Mouse (Mus musculus) spleen, adult 10 weeks (tissue): Measurements from ENCODE around the gene Chrd. TPM values are rescaled to one million over a fixed set of nuclear protein-coding genes. Genes with fewer than 3 reads are reported as not detected.

Experiments used
- polyA plus RNA-seq: library from polyadenylated mRNA; stranded (reverse); fragments of 350-450 nt; fragmentation: Illumina TruSeq; extraction: RNeasy Lipid Tissue Mini Kit (QIAGEN cat#74804); gene quantifications from one replicate; pipeline ENCODE4 v1.2.3, GENCODE M21; 2015; ENCODE audit warnings: low replicate concordance; ENCODE audit not compliant: insufficient read depth

Gene Chrd
- 0.17 TPM for polyA plus RNA-seq

DNA sequence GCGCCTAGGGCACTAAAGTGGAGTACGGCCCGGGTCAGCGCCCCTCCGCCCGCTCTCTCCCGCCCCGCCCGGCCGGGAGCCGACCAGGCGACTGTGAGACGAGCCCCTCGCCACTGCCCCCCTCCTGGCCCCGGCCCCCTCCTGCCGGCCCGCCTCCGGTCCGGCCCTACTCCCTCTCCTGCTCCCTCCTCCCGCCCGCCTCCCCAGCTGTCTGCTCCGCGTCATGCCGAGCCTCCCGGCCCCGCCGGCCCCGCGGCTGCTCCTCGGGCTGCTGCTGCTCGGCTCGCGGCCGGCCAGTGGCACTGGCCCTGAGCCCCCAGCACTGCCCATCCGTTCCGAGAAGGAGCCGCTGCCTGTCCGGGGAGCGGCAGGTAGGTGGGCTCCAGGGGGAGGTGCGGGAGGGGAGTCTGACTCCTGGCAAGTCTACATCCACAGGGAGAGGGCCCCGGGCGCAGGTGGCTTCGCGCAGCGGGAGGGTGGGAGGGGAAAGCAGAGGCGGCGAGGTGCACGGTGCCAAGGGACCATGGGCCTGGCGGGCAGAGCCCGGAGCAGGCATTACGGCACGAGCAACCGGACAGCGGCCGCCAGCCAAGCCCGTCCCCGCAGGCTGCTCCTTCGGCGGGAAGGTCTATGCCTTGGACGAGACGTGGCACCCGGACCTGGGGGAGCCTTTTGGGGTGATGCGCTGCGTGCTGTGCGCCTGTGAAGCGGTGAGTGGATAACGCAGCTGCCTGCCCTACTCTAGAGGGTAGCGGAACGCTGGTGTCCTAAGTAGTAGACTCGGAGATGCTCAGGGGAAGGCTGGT lies at the start of gene Chrd:
Gene Chrd (plus strand): TSS at position 203 of the 806 bp plus-strand sequence.

DNA sequence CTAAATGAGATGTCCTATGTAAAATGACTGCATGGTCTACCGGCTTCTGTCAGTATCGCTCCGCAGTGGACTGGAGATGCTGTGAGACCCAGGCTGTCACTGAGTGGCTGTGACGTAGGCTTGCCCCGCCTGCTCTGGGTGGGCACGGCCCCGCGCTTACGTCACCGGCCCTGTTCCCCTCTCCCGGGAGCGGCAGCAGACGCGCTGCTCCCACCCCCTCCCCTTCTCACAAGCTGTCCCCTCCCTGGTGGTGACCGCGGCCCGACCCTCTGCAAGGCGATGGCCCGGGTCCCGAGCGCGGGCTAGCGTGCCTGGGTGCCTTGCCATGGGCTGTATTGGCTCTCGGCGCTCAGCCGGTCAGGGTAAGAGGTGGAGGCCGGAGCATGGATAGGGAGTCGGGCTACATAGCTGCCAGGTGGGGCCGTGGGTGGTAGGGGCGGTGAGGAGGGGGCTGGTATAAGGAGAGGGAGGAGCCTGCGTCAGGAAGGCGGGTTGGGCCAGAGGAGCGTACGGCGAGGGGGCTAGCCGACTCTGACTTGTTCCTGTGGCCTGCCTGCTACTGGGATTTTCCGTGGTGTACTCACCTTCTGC lies 39.7 kb upstream of the Chrd start, which contains the start of gene Fam131a:
Gene Fam131a (plus strand): TSS at position 131 of the 591 bp plus-strand sequence.

DNA sequence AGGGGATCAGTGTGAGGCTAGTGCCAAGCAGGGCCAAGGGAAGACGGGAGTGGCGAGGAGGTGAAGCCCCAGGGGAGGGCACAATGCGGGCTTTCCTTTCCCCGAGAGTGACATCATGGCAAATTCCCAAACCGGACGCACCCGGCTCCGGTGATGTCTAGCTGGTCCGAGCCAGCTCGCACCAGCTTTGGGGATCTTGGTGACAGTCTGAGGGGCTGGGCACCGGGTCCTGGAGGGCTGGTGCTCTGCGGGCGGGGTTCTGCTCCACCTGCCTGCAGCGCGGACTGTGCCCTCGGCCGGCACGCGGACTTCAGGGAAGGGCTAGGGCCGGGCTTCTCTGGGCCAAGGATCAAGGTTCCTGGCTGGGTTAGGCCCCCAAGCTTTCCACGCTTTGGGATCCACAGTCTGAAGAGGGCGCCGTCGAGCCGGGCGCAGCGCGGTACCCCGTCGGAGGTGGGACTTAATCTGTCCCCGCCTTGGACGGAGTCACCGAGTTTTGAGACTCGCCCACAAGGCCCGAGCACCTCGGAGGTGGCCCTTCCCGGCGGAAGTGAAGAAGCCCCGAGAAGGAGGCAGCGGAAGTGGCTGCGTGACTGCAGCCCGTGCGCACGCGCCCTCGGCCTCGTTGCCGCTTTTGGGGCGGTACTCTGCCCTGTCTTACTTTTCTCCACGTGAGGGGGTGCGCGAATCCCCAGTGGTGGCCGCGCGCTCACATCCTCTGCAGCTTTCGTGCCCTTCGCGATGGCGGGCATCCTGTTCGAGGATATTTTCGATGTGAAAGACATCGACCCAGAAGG lies 15.5 kb upstream of the Chrd start, which contains the start of the genes Polr2h and Clcn2:
Gene Polr2h (plus strand): TSS at position 485 of the 797 bp plus-strand sequence.
Gene Clcn2 (minus strand): TSS at position 566 of the 797 bp plus-strand sequence.

DNA sequence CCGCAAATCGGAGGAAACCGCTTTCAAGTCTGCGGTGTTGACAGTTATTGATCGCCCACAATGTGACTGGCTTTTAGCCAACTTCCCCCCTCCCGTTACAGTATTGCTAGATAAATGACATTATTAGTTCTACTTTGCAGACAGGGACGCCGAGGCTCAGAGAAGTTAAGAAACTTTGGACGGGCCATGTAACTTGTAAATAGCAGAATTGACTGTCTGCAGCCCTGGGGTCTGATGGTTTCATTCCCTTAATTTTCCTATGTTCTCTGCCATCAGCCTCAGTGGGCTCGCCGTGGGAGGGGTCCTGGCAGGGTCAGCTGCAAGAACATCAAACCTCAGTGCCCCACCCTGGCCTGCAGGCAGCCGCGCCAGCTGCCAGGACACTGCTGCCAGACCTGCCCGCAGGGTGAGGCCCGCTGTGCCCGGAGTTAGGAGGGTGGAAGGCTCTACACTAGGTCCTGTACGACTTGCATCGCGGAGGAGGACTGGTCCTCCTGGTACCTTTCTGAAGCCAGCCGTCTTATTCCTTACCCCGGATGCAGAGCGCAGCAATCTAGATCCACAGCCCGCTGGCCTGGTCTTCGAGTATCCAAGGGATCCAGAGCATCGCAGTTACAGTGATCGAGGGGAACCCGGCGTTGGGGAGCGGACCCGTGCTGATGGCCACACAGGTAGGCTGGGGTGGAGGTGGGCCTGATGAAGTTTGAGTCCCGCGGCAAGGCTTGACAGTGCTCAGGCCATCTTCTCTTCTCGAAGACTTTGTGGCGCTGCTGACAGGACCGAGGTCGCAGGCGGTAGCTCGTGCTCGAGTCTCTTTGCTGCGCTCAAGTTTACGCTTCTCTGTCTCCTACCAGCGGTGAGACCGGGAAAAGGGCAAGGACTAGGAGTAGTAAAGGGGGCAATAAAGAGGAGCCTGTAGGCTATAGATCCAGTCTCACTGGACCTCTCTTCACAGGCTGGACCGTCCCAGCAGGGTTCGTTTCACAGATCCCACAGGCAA lies 1.1 kb downstream of the Chrd start, which contains the start of gene Thpo:
Gene Thpo (minus strand): TSS at position 781 of the 1,000 bp plus-strand sequence.

Other genes starting within 250 kb of the Chrd start
- gene Eif2b5, start 234.3 kb upstream of the Chrd start, polyA plus RNA-seq = 44.1 TPM
- 19.2 TPM for gene Dvl3, start 216.1 kb upstream of the Chrd start, polyA plus RNA-seq
- gene Ap2m1, start 197.6 kb upstream of the Chrd start, polyA plus RNA-seq = 187 TPM
- gene Abcf3, start 184.6 kb upstream of the Chrd start, polyA plus RNA-seq = 47.3 TPM
- gene Vwa5b2, start 143.7 kb upstream of the Chrd start, polyA plus RNA-seq = not detected
- gene Eef1akmt4, start 121.5 kb upstream of the Chrd start, polyA plus RNA-seq = 6.3 TPM
- gene Gm49333, start 121.5 kb upstream of the Chrd start, polyA plus RNA-seq = not detected
- 9.0 TPM for gene Alg3, start 121.4 kb upstream of the Chrd start, polyA plus RNA-seq
- gene Camk2n2, start 111.8 kb upstream of the Chrd start, polyA plus RNA-seq = 0.37 TPM
- gene Ece2, start 103.3 kb upstream of the Chrd start, polyA plus RNA-seq = not detected
- 125 TPM for gene Psmd2, start 81.5 kb upstream of the Chrd start, polyA plus RNA-seq
- 174 TPM for gene Eif4g1, start 64.8 kb upstream of the Chrd start, polyA plus RNA-seq
- gene Fam131a, start 39.9 kb upstream of the Chrd start, polyA plus RNA-seq = 1.5 TPM
- gene Polr2h, start 15.5 kb upstream of the Chrd start, polyA plus RNA-seq = 36.2 TPM
- gene Clcn2, start 15.4 kb upstream of the Chrd start, polyA plus RNA-seq = 1.6 TPM
- gene Thpo, start 1.4 kb downstream of the Chrd start, polyA plus RNA-seq = not detected